In the genomic region with DNA sequence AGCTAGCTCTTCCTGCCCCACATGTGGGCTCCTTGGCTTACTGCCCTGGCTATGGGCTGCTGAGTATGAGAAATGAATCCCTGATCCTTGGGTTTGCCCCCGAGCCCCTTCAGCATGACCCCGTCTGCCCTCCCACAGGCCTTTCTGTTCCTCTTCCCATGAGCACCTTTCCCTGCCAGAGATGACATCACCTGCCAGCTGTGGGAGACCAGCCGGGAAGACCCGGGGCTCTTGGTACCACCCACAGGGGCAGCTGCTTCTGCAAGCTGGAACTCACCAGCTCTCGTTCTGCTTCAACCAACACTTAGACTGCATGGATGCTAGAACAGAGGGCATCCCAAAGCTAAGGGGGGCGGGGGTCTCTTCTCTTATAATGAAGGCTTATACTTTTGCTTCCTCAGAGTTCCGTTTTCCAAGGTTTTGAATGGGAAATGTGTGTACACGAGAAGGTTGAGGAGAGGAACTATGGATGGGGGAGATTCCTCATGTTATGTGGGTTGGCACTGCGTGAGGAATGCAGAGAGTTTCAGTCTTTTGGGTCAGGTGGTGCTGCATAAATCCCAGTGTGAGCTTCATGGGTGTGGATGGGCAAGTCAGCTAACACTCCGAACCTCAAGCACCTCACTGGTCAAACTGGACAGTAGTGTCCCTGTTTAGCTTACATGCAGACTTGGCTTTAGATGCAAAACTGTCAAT, we compare ENCODE assay signal across 9 mouse cellular contexts.
DNase-seq lines count a peak whose midpoint lies in the region; ATAC-seq lines count a peak whose summit lies in the region.
"Had no signal": no experiment of that assay in that cellular context is flagged by ENCODE, and none has a peak within 500 bp of the region (broad histone marks: within the 10 kb centered on the region; RNA-seq: fewer than 3 reads in every experiment).

No protein-coding gene starts in this region.

- H3K27me3 ChIP-seq in hindbrain, embryonic 11.5 days (ENCODE audit: control insufficient read depth, insufficient read depth, low read length), result no peaks in the 10 kb centered on the region
- H3K27me3 ChIP-seq in hindbrain, embryonic 10.5 days (ENCODE audit: insufficient read depth, poor library complexity, severe bottlenecking), result no peaks in the 10 kb centered on the region
- H3K27me3 ChIP-seq in hindbrain, embryonic 16.5 days (replicated peaks; ENCODE audit: control insufficient read depth, insufficient read depth, low read length), result no peaks in the 10 kb centered on the region

- no peak for DNase-seq in hindbrain, embryonic 11.5 days (ENCODE audit: low spot score)
- no peak for DNase-seq in hindbrain, embryonic 10.5 days (ENCODE audit: low spot score)
- DNase-seq in 3T3-L1 (ENCODE audit: low read depth, low spot score), result peak; percentile 66
- peak; percentile 77 for DNase-seq in MN1 (ENCODE audit: low spot score)
- DNase-seq in layer of hippocampus, adult 18-20 months (ENCODE audit: low spot score in 2 of 2), result no peak
- DNase-seq in left cerebral cortex, adult 18-20 months (ENCODE audit: low spot score in 2 of 2), result no peak

- no peak overlapping the region for H3K4me2 ChIP-seq in hindbrain, embryonic 11.5 days (replicated peaks; ENCODE audit: low read depth, low read length)
- H3K4me2 ChIP-seq in hindbrain, embryonic 16.5 days (ENCODE audit: low read length), result no peak overlapping the region
- H3K4me2 ChIP-seq: liver, embryonic 15.5 days had no signal

- H3K4me1 ChIP-seq in hindbrain, embryonic 11.5 days (replicated peaks; ENCODE audit: control insufficient read depth, insufficient read depth, low read length), result no peaks in the 10 kb centered on the region
- peaks cover 8% of the 10 kb centered on the region for H3K4me1 ChIP-seq in hindbrain, embryonic 10.5 days (replicated peaks)
- peaks cover 6% of the 10 kb centered on the region for H3K4me1 ChIP-seq in hindbrain, embryonic 16.5 days (ENCODE audit: control insufficient read depth, insufficient read depth, low read depth, low read length)

- ATAC-seq in hindbrain, embryonic 11.5 days (ENCODE audit: low FRiP score), result peak; percentile 61
- peak; percentile 37; the same call in 1 of the 2 replicates for ATAC-seq in hindbrain, embryonic 16.5 days

- 77% methylated on average over 10 of the region's 10 CpGs for WGBS in hindbrain, embryonic 11.5 days
- 75% methylated on average over 10 of the region's 10 CpGs for WGBS in hindbrain, embryonic 10.5 days
- WGBS in hindbrain, embryonic 16.5 days, result 70% methylated on average over 10 of the region's 10 CpGs

- no peaks in the 10 kb centered on the region for H3K36me3 ChIP-seq in hindbrain, embryonic 11.5 days (ENCODE audit: control insufficient read depth, insufficient read depth, low read length)
- no peaks in the 10 kb centered on the region for H3K36me3 ChIP-seq in hindbrain, embryonic 10.5 days
- no peaks in the 10 kb centered on the region for H3K36me3 ChIP-seq in hindbrain, embryonic 16.5 days (ENCODE audit: control insufficient read depth, insufficient read depth, low read length)
- H3K36me3 ChIP-seq: liver, embryonic 15.5 days had no signal

- no peak overlapping the region for H3K4me3 ChIP-seq in hindbrain, embryonic 11.5 days (ENCODE audit: low read depth, low read length)
- no peak overlapping the region for H3K4me3 ChIP-seq in hindbrain, embryonic 10.5 days
- H3K4me3 ChIP-seq in hindbrain, embryonic 16.5 days (ENCODE audit: low read length), result no peak overlapping the region
- H3K4me3 ChIP-seq: erythroblast, embryonic 14.5 days; liver, embryonic 15.5 days had no signal

- H3K9ac ChIP-seq in hindbrain, embryonic 11.5 days (ENCODE audit: low read depth, low read length), result no peak overlapping the region
- H3K9ac ChIP-seq in hindbrain, embryonic 16.5 days (ENCODE audit: low read depth, low read length), result no peak overlapping the region
- H3K9ac ChIP-seq: liver, embryonic 15.5 days had no signal

- H3K9me3 ChIP-seq in hindbrain, embryonic 11.5 days (ENCODE audit: control insufficient read depth, low read length), result no peaks in the 10 kb centered on the region
- no peaks in the 10 kb centered on the region for H3K9me3 ChIP-seq in hindbrain, embryonic 10.5 days
- H3K9me3 ChIP-seq in hindbrain, embryonic 16.5 days (ENCODE audit: control insufficient read depth, low read length), result no peaks in the 10 kb centered on the region
- H3K9me3 ChIP-seq: liver, embryonic 15.5 days had no signal

- H3K27ac ChIP-seq in hindbrain, embryonic 11.5 days (ENCODE audit: low read depth, low read length), result no peak overlapping the region
- H3K27ac ChIP-seq in hindbrain, embryonic 10.5 days, result no peak overlapping the region
- no peak overlapping the region for H3K27ac ChIP-seq in hindbrain, embryonic 16.5 days (ENCODE audit: low read depth, low read length)
- H3K27ac ChIP-seq: liver, embryonic 15.5 days had no signal

Comparison
In these comparisons a context has a peak if more than half of its experiments do, and no peak if none do; other contexts are left out.
1. DNase-seq: peak in 3T3-L1 (single experiment) and MN1 (single experiment); none in hindbrain, embryonic 11.5 days (single experiment), hindbrain, embryonic 10.5 days (single experiment), layer of hippocampus, adult 18-20 months (0 of 2) and left cerebral cortex, adult 18-20 months (0 of 2).